Mouse (Mus musculus) ES-E14 (cell line): Measurements from ENCODE around the gene Prr22.

Experiments used
- HCFC1 ChIP-seq: IDR thresholded peaks from 2 replicates; pipeline ENCODE4 v1.6.1; 2012; ENCODE audit warnings: low read length, inconsistent platforms, borderline replicate concordance; ENCODE audit not compliant: insufficient read depth
- MAFK ChIP-seq: IDR thresholded peaks from 2 replicates; pipeline ENCODE4 v1.6.1; 2014; ENCODE audit warnings: mild to moderate bottlenecking, low read depth, low read length, inconsistent platforms; ENCODE audit not compliant: insufficient read depth
- ZNF384 ChIP-seq: IDR thresholded peaks from 2 replicates; pipeline ENCODE4 v1.6.1; 2012; ENCODE audit warnings: low read depth, low read length, inconsistent platforms

- TF ChIP-seq HCFC1 (no peak), ZNF384 (no peak), MAFK (no peak)
These were observed 19.2 kb downstream of the Prr22 start for GRCm38 (mm10) chr17:56789286-56789685.
